Mouse (Mus musculus) heart, embryonic 11.5 days (tissue): ENCODE results near the gene C3. TPM values are rescaled to one million over a fixed set of nuclear protein-coding genes. Genes with fewer than 3 reads are reported as not detected.

Source experiments
- ATAC-seq: fragments of 200-750 bp; cut with Nextera tagmentation; replicated peaks from 2 replicates; pipeline ENCODE4 v1.8.0; 2017; ENCODE audit warnings: moderate library complexity; ENCODE audit not compliant: insufficient number of reproducible peaks, low FRiP score, low TSS enrichment
- H3K27ac ChIP-seq: fragments of 300-500 bp; sonication (generic); 2 replicates; pipeline ENCODE4 v1.5.1; 2014; ENCODE audit warnings: mild to moderate bottlenecking, low read depth, low read length
- H3K27me3 ChIP-seq: fragments of 300-500 bp; sonication (generic); 2 replicates; pipeline ENCODE4 v1.6.1; 2014; ENCODE audit warnings: mild to moderate bottlenecking, low read length, mixed read lengths; ENCODE audit not compliant: control insufficient read depth, insufficient read depth
- H3K36me3 ChIP-seq: fragments of 300-500 bp; sonication (generic); 2 replicates; pipeline ENCODE4 v1.6.1; 2014; ENCODE audit warnings: mild to moderate bottlenecking, low read length, moderate library complexity, mixed read lengths; ENCODE audit not compliant: control insufficient read depth, insufficient read depth
- H3K4me1 ChIP-seq: fragments of 300-500 bp; sonication (generic); 2 replicates; pipeline ENCODE4 v1.6.1; 2014; ENCODE audit warnings: low read length; ENCODE audit not compliant: control insufficient read depth, insufficient read depth
- H3K4me2 ChIP-seq: fragments of 300-500 bp; sonication (generic); 2 replicates; pipeline ENCODE4 v1.6.1; 2014; ENCODE audit warnings: mild to moderate bottlenecking, moderate library complexity
- H3K4me3 ChIP-seq: fragments of 300-500 bp; sonication (generic); 2 replicates; pipeline ENCODE4 v1.5.1; 2014; ENCODE audit warnings: low read depth, low read length
- H3K9ac ChIP-seq: fragments of 300-500 bp; sonication (generic); 2 replicates; pipeline ENCODE4 v1.6.1; 2014; ENCODE audit warnings: mild to moderate bottlenecking, low read depth, low read length, moderate library complexity
- H3K9me3 ChIP-seq: fragments of 300-500 bp; sonication (generic); replicated peaks from 2 replicates; pipeline ENCODE4 v1.6.1; 2016; ENCODE audit warnings: low read length; ENCODE audit not compliant: control insufficient read depth
- WGBS: fragments of 180-500 bp; shearing (Covaris S2); extraction: QIAGEN DNeasy Blood & Tissue Kit; methylation state at CpG from one replicate; pipeline ENCODE4 v1.1.7; 2014; ENCODE audit not compliant: insufficient replicate concordance; 5-methylcytosine and 5-hydroxymethylcytosine counted together
- polyA plus RNA-seq: library from polyadenylated mRNA; unstranded; fragments of >200 nt; fragmentation: Nextera tagmentation; extraction: Ambion mirVana; gene quantifications from 2 replicates; pipeline ENCODE4 v1.2.1, GENCODE M21; 2014

C3 gene
- polyA plus RNA-seq, 1 experiment from 2014 or later = 1.6 TPM

- no peaks in the 10 kb centered on the region for H3K4me1 ChIP-seq
- 93% methylated on average over 22 of the region's 22 CpGs for WGBS
- no peaks in the 10 kb centered on the region for H3K9me3 ChIP-seq
- no peak overlapping the region for H3K27ac ChIP-seq
- H3K9ac ChIP-seq = no peak overlapping the region
- H3K4me2 ChIP-seq = no peak overlapping the region
- peaks cover 40% of the 10 kb centered on the region for H3K36me3 ChIP-seq
- H3K4me3 ChIP-seq = no peak overlapping the region
- H3K27me3 ChIP-seq = no peaks in the 10 kb centered on the region
- no peak for ATAC-seq
Observed at GRCm38 (mm10) chr17:57256921-57257485, 29.1 kb upstream of the C3 start.

- Histone ChIP-seq H3K27ac (no peak overlapping the region), H3K4me3 (no peak overlapping the region), H3K9ac (no peak overlapping the region), H3K27me3 (no peaks in the 10 kb centered on the region), H3K4me1 (no peaks in the 10 kb centered on the region), H3K4me2 (no peak overlapping the region), H3K36me3 (peaks cover 34% of the 10 kb centered on the region), H3K9me3 (no peaks in the 10 kb centered on the region)
- WGBS = 89% methylated on average over 14 of the region's 14 CpGs
- no peak for ATAC-seq
Observed at GRCm38 (mm10) chr17:57255354-57255753, 27.4 kb upstream of the C3 start.

- peaks cover 6% of the 10 kb centered on the region for H3K4me1 ChIP-seq
- no peak overlapping the region for H3K27ac ChIP-seq
- H3K9ac ChIP-seq = no peak overlapping the region
- H3K36me3 ChIP-seq = peaks cover 29% of the 10 kb centered on the region
- H3K27me3 ChIP-seq = no peaks in the 10 kb centered on the region
- no peak overlapping the region for H3K4me2 ChIP-seq
- ATAC-seq = no peak
- 72% methylated on average over 6 of the region's 6 CpGs for WGBS
- H3K4me3 ChIP-seq = no peak overlapping the region
- H3K9me3 ChIP-seq = no peaks in the 10 kb centered on the region
Observed at GRCm38 (mm10) chr17:57253306-57253705, 25.4 kb upstream of the C3 start.

GRCm38 (mm10) chr17:57251431-57251830 is 23.5 kb upstream of the C3 start:
- Histone ChIP-seq H3K4me1 (peaks cover 9% of the 10 kb centered on the region), H3K9me3 (no peaks in the 10 kb centered on the region), H3K9ac (no peak overlapping the region), H3K27me3 (no peaks in the 10 kb centered on the region), H3K36me3 (peaks cover 19% of the 10 kb centered on the region), H3K4me2 (no peak overlapping the region), H3K27ac (no peak overlapping the region), H3K4me3 (no peak overlapping the region)
- 93% methylated on average over 3 of the region's 3 CpGs for WGBS
- ATAC-seq = no peak

GRCm38 (mm10) chr17:57250461-57251160 is 22.7 kb upstream of the C3 start:
- Histone ChIP-seq H3K9ac (peak overlapping the region; percentile 85), H3K9me3 (no peaks in the 10 kb centered on the region), H3K36me3 (peaks cover 19% of the 10 kb centered on the region), H3K4me3 (peak overlapping the region; percentile 81), H3K27me3 (no peaks in the 10 kb centered on the region), H3K4me2 (peak overlapping the region; percentile 94), H3K27ac (no peak overlapping the region), H3K4me1 (peaks cover 10% of the 10 kb centered on the region)
- 2% methylated on average over 33 of the region's 33 CpGs for WGBS
- no peak for ATAC-seq

- ATAC-seq = peak; percentile 66
- H3K27ac ChIP-seq = peak within 1 kb of the TSS; percentile 89
- H3K36me3 ChIP-seq = peaks cover 12% of the 10 kb centered on the region
- H3K4me3 ChIP-seq = peak within 1 kb of the TSS; percentile 81
- H3K9me3 ChIP-seq = no peaks in the 10 kb centered on the region
- H3K4me2 ChIP-seq = peak within 1 kb of the TSS; percentile 94
- no peaks in the 10 kb centered on the region for H3K27me3 ChIP-seq
- peak within 1 kb of the TSS; percentile 85 for H3K9ac ChIP-seq
- peaks cover 10% of the 10 kb centered on the region for H3K4me1 ChIP-seq
- 1% methylated on average over 52 of the region's 52 CpGs for WGBS
Observed at GRCm38 (mm10) chr17:57249186-57250181, 21.5 kb upstream of the C3 start, which contains the start of gene Trip10. Gene Trip10 (plus strand): TSS chr17:57249455.

- Histone ChIP-seq H3K4me3 (peak overlapping the region; percentile 81), H3K4me1 (peaks cover 10% of the 10 kb centered on the region), H3K36me3 (peaks cover 6% of the 10 kb centered on the region), H3K9ac (peak overlapping the region; percentile 67), H3K4me2 (peak overlapping the region; percentile 94), H3K27ac (peak overlapping the region; percentile 89), H3K9me3 (no peaks in the 10 kb centered on the region), H3K27me3 (no peaks in the 10 kb centered on the region)
- 13% methylated on average over 13 of the region's 13 CpGs for WGBS
- ATAC-seq = no peak
Observed at GRCm38 (mm10) chr17:57248771-57249170, 20.8 kb upstream of the C3 start.

- Histone ChIP-seq H3K4me2 (peak within 1 kb of the TSS; percentile 94), H3K4me1 (peaks cover 10% of the 10 kb centered on the region), H3K4me3 (peak within 1 kb of the TSS; percentile 81), H3K9ac (peak within 1 kb of the TSS; percentile 85), H3K27me3 (no peaks in the 10 kb centered on the region), H3K9me3 (no peaks in the 10 kb centered on the region), H3K27ac (peak within 1 kb of the TSS; percentile 89), H3K36me3 (0 out of 2 replicates have a peak, but pooled peaks cover under 1% of the 10 kb centered on the region)
- 0% methylated on average over 12 of the region's 12 CpGs for WGBS
- ATAC-seq = peak; percentile 63
Observed at GRCm38 (mm10) chr17:57248201-57248699, 20.3 kb upstream of the C3 start, which contains the start of gene Gpr108. Gene Gpr108 (minus strand): TSS chr17:57248446.
